In the genomic region with DNA sequence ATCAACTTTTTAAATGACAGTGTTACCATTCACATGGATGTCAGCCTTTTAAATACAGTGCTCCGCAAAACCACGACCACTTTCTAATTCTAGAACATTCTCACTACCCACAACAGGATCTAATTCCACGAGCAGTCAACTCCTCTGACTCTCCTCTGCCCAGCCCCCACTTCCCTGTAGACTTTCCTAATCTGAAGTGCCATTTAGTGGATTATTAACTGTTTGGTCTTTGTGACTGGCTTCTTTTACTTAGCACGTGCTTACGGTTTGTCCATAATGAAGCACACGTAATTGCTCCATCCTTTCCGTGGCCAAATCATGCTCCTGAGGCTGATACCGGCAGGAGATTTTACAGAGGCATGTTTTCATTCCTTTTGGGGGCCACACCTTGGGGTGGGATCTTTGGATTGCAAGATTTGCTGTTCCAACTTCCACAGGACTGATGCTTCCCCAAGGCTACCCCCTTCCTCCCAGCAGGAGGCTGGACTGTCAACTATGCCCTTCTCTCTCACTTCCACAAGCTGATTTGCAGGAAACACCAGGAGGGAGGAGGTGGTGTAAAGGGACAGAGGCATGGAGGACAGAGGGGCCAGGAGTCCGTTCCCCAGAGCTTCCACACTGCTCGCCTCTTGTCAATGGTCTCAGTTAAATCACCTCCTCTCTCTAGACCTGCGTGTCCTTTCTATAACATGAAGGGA, we compare ENCODE assay signal across 16 mouse cellular contexts. TPM values are rescaled to one million over a fixed set of nuclear protein-coding genes. Genes with fewer than 3 reads are reported as not detected.
DNase-seq lines count a peak whose midpoint lies in the region; ATAC-seq and TF ChIP-seq lines count a peak whose summit lies in the region.
"Had no signal": no experiment of that assay in that cellular context is flagged by ENCODE, and none has a peak within 500 bp of the region (broad histone marks: within the 10 kb centered on the region; RNA-seq: fewer than 3 reads in every experiment).

No protein-coding gene starts in this region.

- no peak for DNase-seq in heart, postnatal 14 days
- no peak for DNase-seq in layer of hippocampus, adult 2 months (ENCODE audit: low spot score in 2 of 2)
- no peak for DNase-seq in layer of hippocampus, postnatal 10 days (ENCODE audit: low spot score in 2 of 2)
- DNase-seq in lung, postnatal 25 days (ENCODE audit: low spot score), result peak; percentile 46
- DNase-seq: cerebellum, adult 9-11 months; layer of hippocampus, adult 9-11 months; liver; midbrain, embryonic 14.5 days; thymus, postnatal 14 days had no signal

- no peak overlapping the region for H3K4me2 ChIP-seq in heart, embryonic 14.5 days (ENCODE audit: low read length)
- H3K4me2 ChIP-seq in midbrain, embryonic 13.5 days (replicated peaks), result no peak overlapping the region
- H3K4me2 ChIP-seq: embryonic facial prominence, embryonic 15.5 days had no signal

- no peak for ATAC-seq in heart, embryonic 14.5 days (ENCODE audit: insufficient number of reproducible peaks, insufficient read depth, low FRiP score, low read depth)
- no peak for ATAC-seq in midbrain, embryonic 13.5 days
- ATAC-seq: forebrain, embryonic 14.5 days; inflammation-experienced regulatory T-cells, adult 6 months had no signal

- no peaks in the 10 kb centered on the region for H3K9me3 ChIP-seq in heart, embryonic 14.5 days (ENCODE audit: control insufficient read depth, low read length)
- H3K9me3 ChIP-seq in midbrain, embryonic 13.5 days, result 0 out of 2 replicates have a peak, but pooled peaks cover 4% of the 10 kb centered on the region
- H3K9me3 ChIP-seq: embryonic facial prominence, embryonic 15.5 days had no signal

- peaks cover 31 to 62% of the 10 kb centered on the region in 2 experiments for H3K4me1 ChIP-seq in heart, embryonic 14.5 days (ENCODE audit: control insufficient read depth in 2 of 2, insufficient read depth in 2 of 2, low read length in 2 of 2)
- H3K4me1 ChIP-seq in embryonic fibroblast, embryonic 13.5 days (ENCODE audit: control insufficient read depth, insufficient read depth, low read length), result no peaks in the 10 kb centered on the region; the same call in 1 of the 2 replicates
- peaks cover 4% of the 10 kb centered on the region for H3K4me1 ChIP-seq in midbrain, embryonic 13.5 days (replicated peaks)

- no peaks in the 10 kb centered on the region for H3K27me3 ChIP-seq in heart, embryonic 14.5 days (ENCODE audit: control insufficient read depth, insufficient read depth, low read length)
- H3K27me3 ChIP-seq in midbrain, embryonic 13.5 days, result no peaks in the 10 kb centered on the region
- H3K27me3 ChIP-seq: embryonic facial prominence, embryonic 15.5 days had no signal

- intact Hi-C loops in heart, postnatal 14 days (cut with DNase I), result no loop called here

- 56% methylated on average over 11 of the region's 11 CpGs for WGBS in heart, embryonic 14.5 days
- WGBS in midbrain, embryonic 13.5 days, result 90% methylated on average over 11 of the region's 11 CpGs

- H3K9ac ChIP-seq in heart, embryonic 14.5 days (ENCODE audit: low read length), result no peak overlapping the region
- H3K9ac ChIP-seq in midbrain, embryonic 13.5 days (replicated peaks), result no peak overlapping the region
- H3K9ac ChIP-seq: embryonic facial prominence, embryonic 15.5 days had no signal

- peak overlapping the region; percentile 75 to 78 for H3K27ac ChIP-seq in heart, embryonic 14.5 days (replicated peaks in 1 of 2; ENCODE audit: control insufficient read depth in 1 of 2, insufficient read depth in 1 of 2, low read depth in 2 of 2, low read length in 2 of 2)
- H3K27ac ChIP-seq in layer of hippocampus, adult 2 months, result peak overlapping the region; percentile 57; the same call in 1 of the 2 replicates
- 0 out of 2 replicates have a peak overlapping the region, but pooled peaks have one; percentile 32 for H3K27ac ChIP-seq in embryonic fibroblast, embryonic 13.5 days (ENCODE audit: insufficient read depth, low read length)
- no peak overlapping the region for H3K27ac ChIP-seq in midbrain, embryonic 13.5 days
- H3K27ac ChIP-seq: embryonic facial prominence, embryonic 15.5 days; hindbrain, embryonic 10.5 days had no signal

- no peak for TF ChIP-seq CTCF in layer of hippocampus, adult 2 months (conservative IDR thresholded peaks at IDR 0.05)
- TF ChIP-seq CTCF in embryonic fibroblast, embryonic 13.5 days (IDR thresholded peaks at IDR 0.05; ENCODE audit: borderline replicate concordance, insufficient read depth, low read length), result no peak

- no peak overlapping the region for H3K4me3 ChIP-seq in heart, embryonic 14.5 days (ENCODE audit: control insufficient read depth in 1 of 2, insufficient read depth in 1 of 2, low read depth in 1 of 2, low read length in 2 of 2)
- H3K4me3 ChIP-seq in layer of hippocampus, adult 2 months, result no peak overlapping the region
- H3K4me3 ChIP-seq in embryonic fibroblast, embryonic 13.5 days (ENCODE audit: insufficient read depth, low read length), result no peak overlapping the region
- H3K4me3 ChIP-seq in midbrain, embryonic 13.5 days (replicated peaks), result no peak overlapping the region
- H3K4me3 ChIP-seq: embryonic facial prominence, embryonic 15.5 days; hindbrain, embryonic 10.5 days had no signal

- no peak for TF ChIP-seq POLR2A in embryonic fibroblast, embryonic 13.5 days (IDR thresholded peaks at IDR 0.05; ENCODE audit: low read depth, low read length)

- peaks cover 9% of the 10 kb centered on the region; the same call in 1 of the 2 replicates for H3K36me3 ChIP-seq in heart, embryonic 14.5 days (ENCODE audit: control insufficient read depth, insufficient read depth, low read length)
- peaks cover 23% of the 10 kb centered on the region for H3K36me3 ChIP-seq in midbrain, embryonic 13.5 days

RNA-seq across cellular contexts. Expression of a gene that starts 16.8 kb away (rescaled TPM):
- polyA plus RNA-seq in heart, embryonic 14.5 days (2014; fragmentation: Nextera tagmentation; extraction: Ambion mirVana), result 120 and 126 TPM in 2 replicates
- 10 to 100 TPM; 78.1 to 82.0 TPM for total RNA-seq in heart, postnatal 14 days (2021)
- 10 to 100 TPM; 78.6 to 84.8 TPM for total RNA-seq in layer of hippocampus, adult 2 months (2021)
- 100 to 1,000 TPM; 108 to 121 TPM for total RNA-seq in layer of hippocampus, postnatal 10 days (2021)
- 71.1 and 73.8 TPM in 2 replicates for polyA plus RNA-seq in embryonic fibroblast, embryonic 13.5 days (2011; ENCODE audit: insufficient read length, low read depth, missing spikeins)
- 55.9 and 64.7 TPM in 2 replicates for polyA plus RNA-seq in midbrain, embryonic 13.5 days (2015; fragmentation: Nextera tagmentation; extraction: Ambion mirVana)

RNA-seq across cellular contexts. Expression of a gene that starts 46.2 kb away (rescaled TPM):
- 27.2 and 28.6 TPM in 2 replicates for polyA plus RNA-seq in heart, embryonic 14.5 days (2014; fragmentation: Nextera tagmentation; extraction: Ambion mirVana)
- total RNA-seq in heart, postnatal 14 days (2021), result 10 to 100 TPM; 23.5 to 25.8 TPM
- 10 to 100 TPM; 24.6 to 26.3 TPM for total RNA-seq in layer of hippocampus, adult 2 months (2021)
- 10 to 100 TPM; 22.5 to 25.1 TPM for total RNA-seq in layer of hippocampus, postnatal 10 days (2021)
- polyA plus RNA-seq in embryonic fibroblast, embryonic 13.5 days (2011; ENCODE audit: insufficient read length, low read depth, missing spikeins), result 39.6 and 40.6 TPM in 2 replicates
- polyA plus RNA-seq in midbrain, embryonic 13.5 days (2015; fragmentation: Nextera tagmentation; extraction: Ambion mirVana), result 31.7 and 32.3 TPM in 2 replicates
